Mouse (Mus musculus) spleen, postnatal 10 days (tissue): ENCODE data around the gene Slc25a10.

Experiments
- DNase-seq, 2 experiments: peaks; one replicate each; pipeline ENCODE4 v3.0.0; 2021 to 2022; ENCODE audit warnings: low spot score in 2 of 2

Slc25a10 gene

DNA sequence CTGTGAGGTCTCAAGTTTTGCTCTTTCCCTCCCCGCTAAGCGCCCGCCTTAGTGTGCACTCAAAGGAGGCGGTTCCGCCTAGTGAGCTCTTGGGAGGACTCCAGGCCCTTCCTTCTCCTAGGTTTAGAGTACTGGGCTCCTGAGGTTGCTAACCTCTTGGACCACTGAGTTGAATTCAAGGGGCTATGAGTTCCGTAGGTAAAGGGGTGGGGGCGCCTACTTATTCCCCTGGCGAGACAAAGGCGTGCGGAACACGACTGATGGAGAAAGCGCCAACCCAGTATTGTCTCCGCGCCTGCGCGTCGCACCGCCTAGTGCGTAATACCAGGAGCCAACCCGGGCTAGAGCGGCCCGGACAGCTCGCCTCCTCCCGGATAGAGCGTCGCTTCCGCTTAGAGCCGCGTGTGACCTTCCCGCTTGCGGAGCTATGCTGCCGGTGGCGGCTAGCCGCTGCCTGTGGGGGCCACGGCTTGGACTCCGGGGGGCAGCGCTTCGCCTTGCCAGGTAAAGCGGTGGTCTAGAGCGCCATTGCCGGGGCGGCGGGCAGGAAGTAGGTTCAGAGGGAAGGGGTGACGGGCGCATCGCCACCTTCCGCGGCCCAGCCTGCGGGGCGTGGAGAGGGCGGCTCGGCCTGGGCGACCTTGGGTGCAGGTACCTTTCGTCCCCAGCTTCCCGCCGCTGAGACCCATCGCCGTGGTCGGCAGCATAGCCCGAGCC lies 7.2 kb upstream of the Slc25a10 start, which contains the start of gene Mrpl12:
Mrpl12 (plus strand) TSS at position 349 of the 717 bp plus-strand sequence.
- peak; percentile 82 to 92 for DNase-seq

GRCm38 (mm10) chr11:120485251-120485650 lies 6.4 kb upstream of the Slc25a10 start:
- no peak for DNase-seq

- no peak for DNase-seq
Observed at GRCm38 (mm10) chr11:120488516-120488915, 3.1 kb upstream of the Slc25a10 start.

DNA sequence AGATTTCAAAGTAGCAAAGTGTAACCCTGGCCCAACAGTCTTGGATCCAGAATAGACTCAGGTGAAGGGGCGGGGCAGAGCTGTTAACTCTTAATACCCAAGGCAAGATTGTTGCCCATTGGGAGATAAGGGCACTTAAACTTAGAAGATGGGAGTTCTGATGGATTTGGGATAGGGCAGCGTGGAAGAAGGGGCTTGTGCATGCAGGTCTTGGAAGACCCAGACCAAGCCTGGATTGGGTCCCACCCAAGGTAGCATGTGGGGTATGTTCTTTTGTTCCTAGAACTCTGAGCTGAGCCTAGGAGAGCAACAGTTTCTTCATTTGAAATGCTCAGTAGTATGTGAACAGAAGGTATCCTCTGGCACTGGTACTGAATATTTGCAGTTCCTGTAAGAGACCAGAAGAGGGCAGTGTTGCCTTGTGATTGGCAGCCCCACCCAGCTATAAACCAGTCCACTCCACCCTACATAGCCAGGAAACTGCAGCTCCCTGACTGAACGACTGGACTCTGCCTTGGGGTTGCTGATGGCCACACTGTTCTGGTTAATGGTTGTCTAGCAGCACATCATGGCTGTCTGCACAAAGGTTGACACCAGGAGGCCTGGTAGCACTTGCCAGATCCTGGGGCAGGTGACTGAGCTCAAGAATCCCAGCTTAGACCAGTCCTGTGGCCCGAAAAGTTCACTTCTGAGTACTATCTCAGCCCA lies 2.4 kb upstream of the Slc25a10 start:
- peak; percentile 52 to 72 for DNase-seq

GRCm38 (mm10) chr11:120490291-120491046 lies 1.2 kb upstream of the Slc25a10 start:
- no peak for DNase-seq

GRCm38 (mm10) chr11:120492024-120492877 lies 611 bp downstream of the Slc25a10 start:
- DNase-seq = peak in 1 of 2 experiments; percentile 58

GRCm38 (mm10) chr11:120492878-120493203 lies 1.2 kb downstream of the Slc25a10 start:
- DNase-seq = no peak

DNA sequence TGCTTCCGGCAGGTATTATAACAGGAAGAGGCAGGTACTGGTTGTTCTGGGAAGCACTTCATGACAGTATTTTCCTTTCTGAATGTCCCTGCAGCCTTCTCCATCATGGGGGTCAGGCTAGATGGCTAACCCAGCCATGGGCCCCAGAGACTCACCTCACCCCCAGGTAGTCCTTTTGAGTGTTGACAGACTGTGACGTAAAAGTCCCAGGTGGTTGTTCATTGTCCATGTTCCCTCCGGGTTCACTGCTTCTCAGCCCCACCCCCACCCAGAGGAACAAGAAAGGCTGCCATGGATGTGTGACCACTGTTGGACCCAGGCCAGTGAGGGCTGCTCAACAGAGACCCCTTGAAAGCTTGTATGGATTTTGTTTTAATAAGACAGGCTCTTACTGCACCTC lies 1.7 kb downstream of the Slc25a10 start:
- no peak for DNase-seq

GRCm38 (mm10) chr11:120493911-120494310 lies 2.3 kb downstream of the Slc25a10 start:
- no peak for DNase-seq

DNA sequence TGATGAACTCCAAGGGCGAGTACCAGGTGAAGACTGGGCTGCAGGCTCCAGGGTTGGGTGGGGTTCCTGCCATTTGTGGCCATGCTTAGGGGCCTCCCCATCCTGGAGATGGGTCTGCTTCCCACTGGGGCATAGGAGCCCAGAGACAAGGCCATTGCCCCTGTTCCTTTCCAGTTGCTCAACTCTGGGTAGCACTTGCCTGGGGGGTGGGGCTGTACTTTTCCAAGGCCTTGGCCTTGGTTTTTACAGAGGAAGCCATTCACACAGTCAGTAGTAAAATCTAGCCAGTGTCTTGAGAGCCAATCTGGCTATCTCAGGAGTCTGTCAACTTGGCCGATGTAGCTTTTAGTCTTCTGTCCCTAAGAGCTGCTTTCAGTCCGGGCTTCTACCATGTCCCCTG lies 5.8 kb downstream of the Slc25a10 start:
- no peak for DNase-seq

DNA sequence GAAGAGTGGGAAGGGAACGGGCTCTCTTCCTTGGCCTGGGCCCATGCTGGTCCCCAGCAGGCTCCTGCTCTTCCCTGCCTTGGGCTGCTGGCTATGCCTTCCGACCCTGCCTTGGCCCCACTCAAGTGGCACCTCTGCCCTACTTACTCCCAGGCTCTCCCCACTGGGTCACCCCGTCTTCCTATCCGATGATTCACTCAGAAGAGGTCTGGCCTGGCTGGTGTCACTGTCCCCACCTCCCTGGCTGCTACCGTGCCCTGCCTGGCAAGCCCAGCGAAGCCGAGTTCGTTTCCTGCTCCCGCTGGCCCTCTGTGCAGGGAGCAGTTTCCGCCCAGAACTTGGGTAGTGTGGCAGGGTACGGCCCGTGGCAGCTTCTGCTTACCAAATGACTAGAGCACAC lies 6.6 kb downstream of the Slc25a10 start:
- DNase-seq = no peak

DNA sequence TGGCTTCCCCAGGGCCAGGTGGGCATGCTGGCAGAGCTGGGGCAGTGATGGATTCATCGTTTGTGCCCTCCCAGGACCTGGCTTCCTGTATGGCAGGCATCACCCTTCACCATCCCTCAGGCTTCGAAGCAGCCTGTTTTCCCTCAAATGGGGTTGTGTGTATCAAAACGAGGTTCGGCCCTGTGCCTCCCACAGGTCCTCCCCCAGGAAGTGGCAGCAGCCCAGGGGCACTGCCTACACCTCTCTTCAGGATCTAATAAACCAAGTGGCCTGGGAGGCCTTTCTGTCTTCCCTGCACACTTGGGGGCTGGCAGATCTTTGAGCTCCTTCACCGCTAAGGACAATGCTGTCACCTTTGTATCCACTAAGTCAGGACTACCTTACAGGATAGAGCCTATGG lies 7.3 kb downstream of the Slc25a10 start:
- no peak for DNase-seq

DNA sequence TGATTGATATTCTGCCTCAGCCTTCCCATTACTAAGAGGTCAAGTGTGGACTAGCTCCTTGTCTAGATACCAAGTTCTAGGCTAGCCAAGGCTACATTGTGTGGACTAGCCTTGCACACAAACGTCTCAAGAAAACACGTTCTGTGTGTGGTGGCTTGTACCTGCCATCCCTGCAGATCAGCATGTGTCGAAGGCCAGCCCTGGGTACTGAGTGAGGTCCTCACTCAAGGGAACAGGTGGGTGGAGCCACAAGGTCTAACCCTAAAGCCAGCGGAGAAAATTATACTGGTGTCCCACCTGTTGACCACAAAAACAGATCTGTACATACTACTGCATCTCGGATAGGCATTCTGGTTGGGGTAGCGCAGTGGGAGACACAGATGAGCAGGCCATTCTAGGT lies 8.3 kb downstream of the Slc25a10 start:
- DNase-seq = no peak

- DNase-seq = no peak
Observed at GRCm38 (mm10) chr11:120500357-120500756, 8.7 kb downstream of the Slc25a10 start.

GRCm38 (mm10) chr11:120501018-120501417 lies 9.4 kb downstream of the Slc25a10 start:
- no peak for DNase-seq

- no peak for DNase-seq
Observed at GRCm38 (mm10) chr11:120501701-120502100, 10.1 kb downstream of the Slc25a10 start.

- no peak for DNase-seq
Observed at GRCm38 (mm10) chr11:120505661-120506060, 14.0 kb downstream of the Slc25a10 start.

GRCm38 (mm10) chr11:120506899-120507298 lies 15.3 kb downstream of the Slc25a10 start:
- DNase-seq = no peak

DNA sequence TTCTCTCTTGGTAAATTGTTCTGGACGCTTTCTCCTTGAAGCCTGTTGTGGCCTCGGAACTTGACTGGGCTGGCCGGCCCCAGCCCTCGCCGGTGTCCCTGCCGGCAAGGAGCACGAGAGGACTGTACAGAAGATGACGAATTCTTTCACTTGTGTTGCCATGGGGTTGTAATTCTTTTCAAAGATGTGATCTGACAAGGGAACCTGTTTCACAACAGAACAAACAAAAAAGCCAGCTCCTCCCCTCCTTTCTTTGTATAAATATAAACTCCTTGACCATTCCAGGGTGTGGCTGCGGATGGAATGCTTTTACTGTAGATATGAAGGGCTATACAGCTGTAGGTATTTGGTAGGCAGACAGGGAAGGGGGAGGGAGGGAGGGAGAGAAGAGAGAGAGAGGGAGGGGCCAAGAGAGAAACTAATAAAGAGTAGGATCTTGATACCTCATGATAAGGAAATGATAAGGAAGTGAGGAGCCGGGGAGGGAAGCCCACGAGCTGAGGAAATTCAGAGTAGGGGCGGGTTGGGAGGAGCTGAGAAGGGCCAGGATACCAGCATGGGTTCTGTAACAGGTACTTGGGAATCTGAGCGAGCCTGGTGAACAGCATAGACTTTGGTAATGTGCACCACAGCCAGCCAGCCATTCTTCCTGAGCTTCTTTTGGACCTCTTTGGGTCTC lies 16.1 kb downstream of the Slc25a10 start:
- DNase-seq = no peak

- no peak for DNase-seq
Observed at GRCm38 (mm10) chr11:120508290-120508870, 16.7 kb downstream of the Slc25a10 start.

DNA sequence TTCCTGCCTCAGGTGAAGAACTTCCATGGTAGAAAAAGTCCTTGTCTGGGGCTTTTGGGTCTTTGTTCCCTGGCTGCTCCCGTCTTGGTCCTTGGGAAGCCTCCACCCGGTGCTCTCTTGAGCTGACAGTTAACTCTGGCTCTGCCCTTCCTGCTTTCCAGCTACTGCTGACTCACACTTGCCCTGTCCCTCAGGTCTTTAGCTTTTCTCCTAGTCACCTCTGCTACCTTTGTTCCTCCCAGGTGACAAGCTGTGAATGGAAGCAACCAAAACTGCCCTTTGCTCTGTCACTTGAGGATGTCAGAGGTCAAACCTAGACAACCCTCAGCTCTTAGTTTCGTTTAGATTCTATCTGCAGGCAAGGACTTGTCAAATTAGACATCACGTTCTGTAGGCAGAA lies 18.3 kb downstream of the Slc25a10 start:
- no peak for DNase-seq
